Mouse (Mus musculus): Measurements from ENCODE around the gene Zcchc4. TPM values are rescaled to one million over a fixed set of nuclear protein-coding genes. Genes with fewer than 3 reads are reported as not detected.
"Not testable (repeated sequence)": the region's sequence is repeated elsewhere in the genome, so short reads cannot be mapped to it uniquely, and the experiment has no call there.

The Zcchc4 gene
- total RNA-seq (2021) = 1 to 10 TPM; 8.4 to 9.7 TPM

DNA sequence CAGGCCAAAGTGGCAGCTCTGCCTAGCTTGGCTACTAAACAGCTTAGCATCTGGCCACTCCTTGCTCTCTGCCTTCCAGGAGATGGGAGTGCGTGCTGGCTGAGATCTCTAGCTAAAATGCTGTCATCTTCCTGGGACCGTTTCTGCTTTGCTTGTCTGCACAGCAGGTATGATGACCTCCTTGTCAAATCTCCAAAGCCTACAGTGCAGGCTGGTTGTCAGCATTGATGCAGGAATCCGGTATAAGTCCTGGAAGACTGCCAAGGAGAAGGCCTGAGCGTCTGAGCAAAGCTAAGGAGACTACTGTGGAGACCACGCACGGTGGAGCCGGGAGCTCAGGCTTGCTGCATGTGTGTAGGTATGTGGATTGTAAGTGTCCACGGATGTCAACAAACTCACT is at the start of gene Zcchc4:
Zcchc4 (plus strand) TSS at position 173 of the 400 bp plus-strand sequence.
- DNase-seq = no peak

DNA sequence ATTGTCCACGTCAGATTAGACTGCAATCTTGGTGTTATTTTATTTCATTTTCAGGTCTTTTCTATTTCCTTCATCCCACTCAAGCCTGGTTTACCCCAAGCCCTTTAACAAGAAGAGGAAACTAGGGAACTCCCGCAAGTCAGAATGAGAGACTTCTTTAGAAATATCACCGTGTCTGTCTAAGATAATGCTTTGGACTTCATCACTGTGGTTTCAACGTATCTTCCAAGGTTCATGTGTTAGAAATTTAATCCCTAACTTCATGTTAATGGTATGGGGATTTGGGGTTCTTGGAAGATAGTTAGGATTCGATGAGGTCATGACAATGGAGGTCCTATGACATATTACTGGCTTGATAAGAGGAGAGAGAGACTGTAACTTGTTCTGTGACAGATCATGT is 47.5 kb upstream of the Zcchc4 start:
- no peak for DNase-seq

DNA sequence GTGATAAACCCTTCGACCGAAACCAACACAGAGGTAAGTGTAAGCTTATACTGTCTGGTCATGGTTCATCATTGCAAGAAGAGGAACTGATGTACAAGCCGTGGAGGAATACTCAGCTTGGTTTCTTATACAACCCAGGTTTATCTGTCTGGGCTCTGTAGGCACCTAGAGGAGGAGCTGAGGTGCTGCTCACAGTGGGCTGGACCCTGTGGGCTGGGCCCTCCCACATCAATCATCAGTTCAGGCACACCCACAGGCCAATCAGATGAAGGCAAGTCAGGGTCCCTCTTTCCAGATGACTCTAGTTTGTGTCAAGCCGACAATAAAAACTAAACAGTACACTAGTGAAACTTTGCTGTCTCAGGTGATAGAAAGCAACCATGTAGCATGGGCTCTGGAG is 42.4 kb upstream of the Zcchc4 start:
- no peak for DNase-seq

DNA sequence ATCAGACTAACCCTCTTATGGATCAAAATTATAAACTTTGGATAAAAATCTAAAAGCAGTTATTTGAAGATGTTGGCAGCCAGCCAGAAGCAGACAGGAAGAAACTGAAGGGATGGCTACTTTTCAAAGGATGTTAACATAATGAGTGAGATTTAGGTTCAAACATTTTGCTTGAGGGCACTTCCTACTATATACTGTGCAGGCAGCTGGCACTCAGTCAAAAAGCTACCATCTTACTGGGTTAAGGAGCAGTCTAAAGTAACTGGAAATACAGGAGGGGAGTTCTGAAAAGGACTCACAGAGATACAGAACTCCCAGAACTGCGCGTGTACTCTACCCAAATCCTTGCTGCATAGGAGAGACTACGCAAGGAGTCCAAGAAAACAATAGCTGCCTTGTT is 39.2 kb upstream of the Zcchc4 start:
- no peak for DNase-seq

DNA sequence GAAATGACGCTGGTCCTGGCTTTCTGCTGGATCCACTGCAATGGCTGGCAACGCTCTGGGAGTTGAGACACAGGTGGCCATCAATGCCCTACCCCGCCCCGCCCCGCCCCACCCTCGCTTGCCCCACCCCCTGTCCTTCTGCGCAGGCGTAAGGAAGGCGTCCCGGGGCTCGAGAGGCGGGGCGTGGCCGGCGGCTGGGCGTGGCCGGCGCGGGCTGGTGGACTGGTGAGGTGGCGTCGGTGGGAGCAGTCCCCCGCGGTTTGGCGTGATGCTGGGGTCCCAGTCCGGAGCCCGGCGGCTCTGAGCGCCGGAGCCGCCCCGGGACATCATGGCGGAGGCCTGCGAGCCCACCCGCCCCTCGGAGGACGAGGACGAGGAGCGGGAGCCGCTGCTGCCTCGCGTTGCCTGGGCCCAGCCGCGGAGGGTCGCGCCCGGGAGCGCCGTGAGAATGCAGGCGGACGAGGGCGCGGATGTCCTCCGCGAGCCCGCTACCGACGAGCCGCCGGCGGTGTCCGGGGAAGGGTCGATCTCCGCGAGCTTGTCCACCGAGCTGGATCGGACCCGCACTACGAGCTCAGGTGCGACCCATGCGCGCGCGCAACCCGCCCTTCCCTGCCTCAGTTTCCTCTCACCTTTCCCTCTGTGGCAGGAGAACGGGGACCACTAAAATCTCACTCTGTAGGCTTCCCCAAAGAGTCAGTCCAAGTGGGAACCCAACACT is 33.7 kb upstream of the Zcchc4 start, which contains the start of gene Pi4k2b:
Pi4k2b (plus strand) TSS at position 184 of the 721 bp plus-strand sequence.
- peak; percentile 90 for DNase-seq

DNA sequence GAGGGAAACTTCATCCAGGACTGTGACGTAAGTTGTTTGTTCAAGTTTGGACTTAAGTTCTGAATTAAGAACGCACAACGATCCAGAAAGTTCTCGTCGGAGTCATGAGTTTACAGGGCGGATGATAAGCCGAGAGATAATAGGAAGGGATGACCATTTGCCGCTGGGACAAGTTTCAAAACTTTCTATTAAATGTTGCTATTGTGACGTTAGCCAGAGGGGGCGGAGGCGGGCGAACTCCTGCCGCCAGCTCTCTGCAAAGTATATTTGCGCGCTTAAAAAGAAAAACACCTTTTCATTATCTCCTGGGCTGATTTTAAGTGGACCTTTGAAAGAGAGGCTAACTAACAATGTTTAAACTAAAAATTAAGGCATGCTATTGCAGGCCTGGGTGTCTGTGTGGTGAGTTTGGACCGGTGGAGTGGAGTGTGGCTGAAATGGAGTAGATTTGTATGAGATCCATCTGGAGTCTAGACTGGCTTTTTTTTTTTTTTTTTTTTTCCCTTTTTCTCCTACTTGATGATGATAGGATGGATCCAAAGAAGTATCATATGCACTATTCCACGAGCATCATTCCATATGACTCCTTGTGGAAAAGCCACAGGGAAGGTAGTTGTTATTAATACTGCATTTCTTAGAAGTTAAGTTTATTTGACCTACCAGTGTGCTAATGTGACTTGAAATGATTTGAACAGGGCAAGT is 32.9 kb upstream of the Zcchc4 start:
- peak; percentile 44 for DNase-seq

DNA sequence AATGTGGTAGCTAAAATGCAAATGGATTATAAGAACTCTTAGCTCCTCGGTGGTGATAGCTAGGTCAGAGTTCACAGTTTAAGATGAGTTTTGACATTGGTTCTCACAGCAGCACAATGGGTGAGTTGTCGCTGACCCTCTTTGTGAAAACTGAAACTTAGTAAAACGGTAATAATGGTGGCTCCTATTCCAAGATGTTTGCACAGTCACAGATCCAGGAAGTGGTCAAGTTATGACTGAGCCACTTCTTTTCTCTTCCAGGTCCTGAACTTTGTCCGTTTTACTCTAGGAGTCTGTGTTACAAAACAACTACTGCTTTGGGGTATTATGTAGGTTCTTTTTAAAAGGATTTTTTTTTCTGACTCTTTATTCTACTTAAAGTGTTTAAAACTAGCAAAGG is 32.0 kb upstream of the Zcchc4 start:
- DNase-seq = no peak

DNA sequence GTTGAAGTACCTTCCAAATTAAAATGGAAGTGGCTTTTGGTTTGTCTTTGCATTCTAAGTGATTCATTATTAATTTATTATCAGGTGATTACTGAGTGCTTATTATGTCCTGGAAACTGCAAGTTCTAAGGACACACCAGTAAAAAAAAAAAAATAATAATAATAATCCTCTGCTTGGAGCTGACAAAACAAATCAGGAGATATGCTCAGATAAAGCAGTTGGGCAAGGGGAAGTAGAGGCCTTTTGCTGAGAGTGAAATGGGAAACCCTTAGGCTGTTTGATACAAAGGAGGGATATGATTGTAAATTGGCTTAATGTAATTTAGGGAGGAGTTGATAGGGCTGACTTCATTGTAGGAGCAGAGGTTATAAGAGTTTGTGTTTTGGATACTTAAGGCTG is 28.3 kb upstream of the Zcchc4 start:
- DNase-seq = no peak

DNA sequence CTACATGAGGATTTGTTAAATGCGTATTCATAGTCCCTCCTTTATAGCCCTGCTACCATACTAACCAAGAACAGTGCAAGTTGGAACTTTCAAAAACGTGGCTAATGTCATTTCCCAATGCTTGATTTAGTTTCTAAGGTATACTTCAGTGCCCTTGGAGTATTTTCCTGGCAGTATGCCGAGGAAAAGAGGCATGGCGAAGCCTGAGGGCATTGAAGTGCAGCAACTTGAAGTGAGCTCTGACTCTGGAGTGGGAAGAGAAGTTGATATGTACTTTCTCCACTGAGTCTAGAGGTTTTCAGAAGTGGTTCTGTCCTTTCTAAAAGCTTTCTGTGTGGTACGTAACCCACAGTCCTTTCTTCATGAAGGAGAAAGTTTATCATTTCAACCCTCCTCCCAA is 26.5 kb upstream of the Zcchc4 start:
- no peak for DNase-seq

DNA sequence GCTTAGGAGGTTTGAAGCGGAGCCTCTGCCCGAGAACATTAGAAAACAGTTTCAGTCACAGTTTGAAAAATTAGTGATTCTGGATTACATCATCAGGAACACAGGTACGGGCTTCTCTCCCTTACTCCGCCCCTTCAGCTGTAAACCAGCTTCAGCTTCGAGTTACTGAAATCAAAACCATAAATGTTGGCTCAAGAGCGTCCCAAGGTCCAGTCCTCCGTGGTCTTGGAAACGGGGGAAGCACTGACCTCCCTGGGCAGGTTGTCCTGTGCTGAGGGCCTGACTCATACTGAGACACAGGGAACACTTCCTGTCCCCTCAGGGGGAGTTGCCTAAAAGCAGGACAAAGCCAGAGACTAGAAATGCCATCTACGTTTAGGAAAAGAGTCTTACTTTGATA is 22.1 kb upstream of the Zcchc4 start:
- no peak for DNase-seq

DNA sequence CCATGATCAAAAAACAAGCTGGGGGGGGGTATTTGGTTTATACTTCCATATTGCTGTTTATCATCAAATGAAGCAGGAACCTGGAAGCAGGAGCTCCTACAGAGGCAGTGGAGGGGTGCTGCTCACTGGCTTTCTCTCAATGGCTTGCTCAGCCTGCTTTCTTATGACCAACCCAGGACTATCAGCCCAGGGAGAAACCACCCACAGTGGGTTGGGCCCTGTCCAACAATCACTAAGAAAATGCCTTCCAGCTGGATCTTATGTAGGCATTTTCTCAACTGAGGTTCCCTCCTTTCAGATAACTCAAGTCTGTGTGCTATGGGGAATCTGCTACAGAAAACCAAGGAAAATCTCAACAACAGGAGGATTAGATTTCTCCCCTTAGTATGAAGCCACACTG is 21.0 kb upstream of the Zcchc4 start:
- DNase-seq = no peak

DNA sequence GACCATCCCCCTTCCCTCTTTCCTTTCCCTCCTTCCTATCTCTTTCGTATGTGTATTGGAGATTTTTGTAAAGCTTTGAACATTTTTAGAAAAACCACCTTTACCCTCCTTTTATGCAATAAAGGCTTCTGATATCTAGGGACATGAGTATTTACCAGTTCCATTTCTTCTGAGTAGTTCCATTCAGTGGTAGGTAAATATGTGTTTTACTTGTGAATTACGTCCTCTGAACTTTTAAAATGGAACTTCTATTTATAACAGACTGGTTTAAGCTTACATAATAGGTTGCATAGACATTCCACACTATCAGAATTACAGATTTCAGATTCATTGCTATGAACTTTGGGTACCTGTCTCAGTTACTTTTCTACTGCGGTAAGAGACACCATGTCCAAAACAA is 19.9 kb upstream of the Zcchc4 start:
- DNase-seq = no peak

DNA sequence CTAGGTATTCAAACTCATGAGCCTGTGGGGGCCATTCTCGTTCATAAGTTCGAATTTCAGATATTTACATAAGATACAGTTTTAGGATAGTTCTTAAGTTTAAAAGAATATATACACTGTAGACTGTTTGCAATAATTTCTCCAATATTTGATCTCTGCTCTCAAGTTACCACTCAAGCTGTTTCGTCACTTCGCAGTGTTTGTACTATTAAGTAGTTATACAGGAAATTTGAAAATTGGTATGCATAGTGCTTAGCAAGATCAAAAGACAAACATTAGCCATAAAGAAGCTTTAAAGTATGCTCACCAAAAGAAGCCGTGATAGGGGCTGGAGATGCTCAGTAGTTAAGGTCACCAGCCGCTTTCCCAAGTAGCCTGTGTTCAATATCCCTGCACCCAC is 19.2 kb upstream of the Zcchc4 start:
- no peak for DNase-seq

DNA sequence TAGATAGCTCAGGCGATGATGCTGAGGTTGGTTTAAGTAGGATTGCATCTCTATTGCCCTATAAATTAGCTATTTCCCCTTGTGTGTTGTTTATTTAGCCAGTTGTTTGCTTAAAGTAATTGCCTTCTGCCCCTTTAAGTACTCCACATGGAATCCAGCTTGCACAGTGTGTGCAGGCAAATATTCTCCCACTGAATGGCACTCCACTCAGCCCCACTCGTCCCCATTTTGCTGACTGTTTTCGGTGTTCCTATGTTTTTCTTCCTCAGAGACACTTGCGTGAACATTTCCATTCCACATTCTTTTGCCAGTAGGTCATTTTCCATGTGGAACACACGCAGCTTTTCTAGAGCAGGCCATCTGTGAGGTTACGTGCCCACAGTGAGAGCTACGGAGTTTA is 12.6 kb upstream of the Zcchc4 start:
- no peak for DNase-seq

DNA sequence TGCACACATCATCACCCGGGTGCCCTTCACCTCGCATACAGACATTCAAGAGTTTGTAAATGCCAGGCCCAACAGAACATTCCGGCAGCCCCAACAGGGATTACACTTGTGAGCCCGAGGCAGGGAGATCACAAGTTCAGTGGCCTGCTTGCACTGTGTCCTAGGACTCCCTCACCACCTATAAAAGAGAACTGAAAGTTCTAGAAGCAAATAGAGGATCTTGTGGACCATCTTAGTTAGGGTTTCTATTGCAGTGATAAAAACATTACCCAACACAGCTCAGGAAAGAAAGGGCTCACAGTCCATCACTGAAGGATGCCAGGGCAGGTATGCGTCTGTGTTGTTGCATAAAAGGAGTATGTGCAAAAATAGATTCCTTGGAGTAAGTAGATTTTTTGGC is 942 bp upstream of the Zcchc4 start:
- no peak for DNase-seq

DNA sequence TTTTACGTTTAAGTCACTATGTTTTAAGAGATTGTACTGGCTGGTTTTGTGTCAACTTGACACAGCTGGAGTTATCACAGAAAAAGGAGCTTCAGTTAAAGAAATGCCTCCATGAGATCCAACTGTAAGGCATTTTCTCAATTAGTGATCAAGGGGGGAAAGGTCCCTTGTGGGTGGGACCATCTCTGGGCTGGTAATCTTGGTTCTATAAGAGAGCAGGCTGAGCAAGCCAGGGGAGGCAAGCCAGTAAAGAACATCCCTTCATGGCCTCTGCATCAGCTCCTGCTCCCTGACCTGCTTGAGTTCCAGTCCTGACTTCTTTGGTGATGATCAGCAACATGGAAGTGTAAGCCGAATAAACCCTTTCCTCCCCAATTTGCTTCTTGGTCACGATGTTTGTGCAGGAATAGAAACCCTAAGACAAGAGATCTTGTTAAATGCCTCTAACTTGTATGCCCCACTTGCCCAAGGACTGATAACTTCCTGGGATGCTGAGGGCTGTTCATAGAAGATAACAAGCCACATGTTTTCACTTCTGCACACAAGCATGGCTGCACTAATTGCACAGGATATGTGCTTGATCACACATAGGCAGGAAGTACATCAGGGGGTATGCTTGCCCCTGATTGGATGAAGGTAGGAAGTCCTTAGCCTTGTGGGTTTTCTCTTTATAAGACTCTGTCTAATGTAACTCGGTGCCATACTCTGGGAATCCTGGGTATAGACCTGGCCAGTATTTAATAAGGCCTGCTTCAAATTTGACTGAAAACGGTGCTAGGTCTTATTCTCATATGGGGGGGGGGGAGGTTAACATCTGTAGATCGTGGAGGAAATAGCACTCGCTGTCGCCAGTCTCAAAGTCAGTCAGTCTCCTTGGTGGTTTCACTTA is 1.5 kb downstream of the Zcchc4 start:
- not testable (repeated sequence) for DNase-seq

DNA sequence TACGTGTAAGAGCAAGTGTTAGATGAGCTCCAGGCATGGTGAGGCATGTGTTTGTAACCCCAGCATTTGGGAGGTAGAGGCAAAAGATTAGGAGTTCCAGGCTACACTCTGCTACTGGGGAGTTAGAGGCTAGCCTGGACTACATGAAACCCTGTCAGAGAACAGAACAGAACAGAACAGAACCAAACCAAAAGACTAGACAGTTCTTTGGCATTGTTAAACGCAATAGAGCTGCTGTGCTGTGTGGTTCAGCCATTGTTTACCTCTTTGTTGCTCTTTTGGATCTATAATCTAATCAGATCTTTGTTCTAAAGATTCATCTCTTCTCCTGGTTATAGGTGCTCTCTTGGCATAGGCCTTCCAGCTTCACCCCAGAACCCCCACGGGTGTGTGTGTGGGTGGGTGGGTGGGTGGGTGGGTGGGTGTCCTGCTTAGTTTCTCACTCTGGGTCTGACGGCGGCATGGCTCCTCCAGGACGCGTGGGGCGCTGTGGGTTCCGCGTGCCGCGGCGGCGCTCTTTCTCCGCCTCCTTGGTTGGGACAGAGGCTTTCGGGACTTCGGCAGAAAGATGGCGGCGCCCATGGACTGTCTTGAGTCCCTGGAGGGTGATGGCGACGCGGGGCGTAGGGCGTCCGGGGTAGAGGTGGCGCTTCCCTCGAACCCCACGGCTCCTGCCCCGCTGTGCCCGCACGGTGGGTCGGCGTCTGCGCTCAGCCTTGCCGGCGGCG is 7.5 kb downstream of the Zcchc4 start:
- DNase-seq = peak; percentile 90

DNA sequence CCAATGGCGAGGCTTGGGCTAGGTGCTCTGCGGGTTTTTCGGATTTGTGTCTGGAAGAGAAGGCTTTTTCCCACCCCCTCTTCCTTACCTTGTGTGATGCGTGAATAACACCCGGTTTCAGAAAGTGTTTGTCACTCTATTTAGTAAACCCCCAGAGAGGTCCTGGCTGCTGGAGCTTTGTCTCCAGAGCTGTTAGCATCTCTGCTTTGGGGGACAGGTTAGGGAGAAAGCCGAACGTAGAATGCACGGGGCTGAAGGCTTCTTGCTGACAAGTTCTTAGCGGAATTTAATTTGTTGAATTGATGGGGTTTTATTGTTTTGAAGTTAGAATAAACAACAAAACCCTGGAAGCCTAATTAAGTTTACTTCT is 8.0 kb downstream of the Zcchc4 start:
- no peak for DNase-seq

DNA sequence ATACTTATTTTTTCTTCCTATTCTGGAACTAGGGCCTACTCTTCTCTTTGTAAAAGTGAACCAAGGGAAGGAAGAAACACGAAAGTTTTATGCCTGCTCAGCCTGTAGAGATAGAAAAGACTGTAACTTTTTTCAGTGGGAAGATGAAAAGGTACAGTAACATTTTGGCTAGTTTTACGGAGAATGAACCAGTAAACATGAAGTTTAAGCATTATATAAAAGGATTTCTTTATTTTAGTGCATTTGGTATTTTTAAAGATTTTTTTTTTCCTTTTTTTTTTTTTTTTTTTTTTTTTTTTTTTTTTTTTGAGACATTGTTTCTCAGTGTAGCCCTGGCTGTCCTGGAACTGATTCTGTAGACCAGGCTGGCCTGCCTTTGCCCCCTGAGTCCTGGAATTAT is 8.7 kb downstream of the Zcchc4 start:
- DNase-seq = no peak

DNA sequence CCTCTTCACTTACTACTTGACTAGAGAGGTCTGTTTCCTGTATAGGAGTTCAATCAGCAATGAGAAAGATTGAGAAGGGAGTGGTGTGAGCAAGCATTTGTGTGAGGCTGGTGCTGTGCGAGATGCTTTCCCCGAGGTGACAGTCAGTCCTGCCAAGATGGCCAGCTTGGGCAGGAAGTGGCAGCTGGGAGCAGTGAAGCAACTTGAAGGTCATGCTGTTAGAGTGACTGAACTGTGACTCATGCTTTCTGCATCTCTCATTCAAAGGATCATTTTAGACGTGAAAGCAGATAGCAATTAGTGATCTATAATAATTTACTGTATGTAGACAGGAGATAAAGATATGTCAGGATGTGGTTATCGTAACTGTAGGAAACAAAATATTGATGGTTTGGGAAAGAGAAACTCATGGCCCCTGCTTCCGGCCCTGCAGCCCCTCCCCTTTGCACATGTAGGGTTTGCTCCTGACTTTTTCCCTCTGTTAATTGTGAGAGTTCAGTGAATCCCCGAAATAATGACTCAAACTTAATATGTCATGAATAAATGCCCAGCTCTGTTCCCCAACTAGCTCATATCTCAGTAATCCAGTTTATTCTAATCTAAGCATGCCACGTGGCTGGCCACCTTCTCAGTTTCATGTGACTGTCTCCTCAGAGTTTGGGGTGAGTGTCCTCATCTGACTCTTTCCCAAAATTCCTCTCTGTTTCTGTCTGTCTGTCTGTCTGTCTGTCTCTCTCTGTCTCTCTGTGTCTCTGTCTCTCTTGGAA is 11.5 kb downstream of the Zcchc4 start:
- no peak for DNase-seq

DNA sequence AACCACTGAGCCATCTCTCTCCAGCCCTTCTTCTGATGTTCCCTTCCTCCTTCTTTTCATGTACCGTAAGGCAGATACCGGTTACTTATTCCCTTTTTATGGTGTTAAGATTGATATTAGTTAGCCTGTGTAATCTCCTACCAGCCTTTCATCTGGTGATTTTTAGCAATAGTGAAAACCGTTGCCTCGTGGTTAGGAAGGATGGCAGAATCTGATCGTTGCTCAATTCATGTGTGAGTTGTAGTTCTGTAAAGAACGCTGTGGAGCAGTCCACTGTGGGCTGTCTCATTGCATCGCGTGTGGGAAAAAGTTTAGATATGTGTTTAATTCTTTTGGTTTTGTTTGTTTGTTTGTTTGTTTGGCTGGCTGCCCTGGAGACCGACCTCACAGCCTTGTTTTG is 18.0 kb downstream of the Zcchc4 start:
- DNase-seq = no peak

DNA sequence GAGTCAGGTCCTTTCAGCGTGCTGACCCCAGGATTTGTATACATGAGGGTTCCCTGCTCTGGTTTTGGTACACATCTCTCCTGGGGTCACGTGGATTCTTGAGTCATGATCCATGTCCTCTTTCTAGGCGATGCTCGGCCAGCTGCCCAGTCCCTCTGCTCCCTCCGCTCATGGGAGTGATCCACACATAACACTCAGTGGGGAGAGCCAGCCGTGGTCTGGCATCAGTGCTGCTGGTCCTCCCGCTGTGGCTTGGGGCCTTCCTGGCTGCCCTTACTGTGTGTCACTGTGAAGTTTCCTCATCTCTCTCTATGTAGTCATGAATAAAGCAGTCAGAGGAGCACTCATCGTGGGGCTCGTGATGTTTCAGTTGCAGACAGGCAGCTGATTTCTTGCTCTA is 18.9 kb downstream of the Zcchc4 start:
- no peak for DNase-seq
